Mouse (Mus musculus) cerebellum, postnatal 10 days (tissue): ENCODE measurements at regions not wholly inside any gene's neighbourhood (a gene's known extent, or its start where the extent isn't known, plus 50 kb on each side); places are given as distances from the start of the nearest gene placed in this dataset.
A peak's percentile ranks its signal among the peaks of the same experiment; 100 is the strongest.

Experiments
- DNase-seq, 2 experiments: peaks; one replicate each; pipeline ENCODE4 v3.0.0; 2021; ENCODE audit warnings: mixed read lengths in 2 of 2

GRCm38 (mm10) chrX:140164859-140165258, 102.2 kb downstream of the Pih1h3b start:
- no peak for DNase-seq

GRCm38 (mm10) chrX:140165966-140166365, 103.3 kb downstream of the Pih1h3b start:
- no peak for DNase-seq

DNA sequence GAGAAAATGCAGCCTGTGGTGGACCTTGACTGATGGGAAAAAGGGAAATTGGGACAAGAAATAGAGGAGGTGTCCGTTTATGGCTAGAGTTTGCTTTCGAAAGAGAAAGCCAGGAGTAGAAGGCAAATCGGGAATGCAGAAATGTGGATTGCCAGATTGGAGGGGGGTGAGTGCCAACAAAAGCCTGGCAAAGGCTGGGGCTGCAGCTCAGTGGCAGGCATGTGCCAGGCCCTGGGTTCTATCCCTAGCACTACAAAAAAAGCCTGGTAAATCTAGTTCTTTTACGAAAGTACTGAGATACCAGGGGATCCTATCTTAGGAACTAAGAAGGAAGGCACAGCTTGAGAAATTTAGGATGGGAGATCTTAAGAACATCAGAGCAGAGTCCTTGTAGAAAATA, 117.2 kb downstream of the Pih1h3b start:
- peak; percentile 47 to 67 for DNase-seq

DNA sequence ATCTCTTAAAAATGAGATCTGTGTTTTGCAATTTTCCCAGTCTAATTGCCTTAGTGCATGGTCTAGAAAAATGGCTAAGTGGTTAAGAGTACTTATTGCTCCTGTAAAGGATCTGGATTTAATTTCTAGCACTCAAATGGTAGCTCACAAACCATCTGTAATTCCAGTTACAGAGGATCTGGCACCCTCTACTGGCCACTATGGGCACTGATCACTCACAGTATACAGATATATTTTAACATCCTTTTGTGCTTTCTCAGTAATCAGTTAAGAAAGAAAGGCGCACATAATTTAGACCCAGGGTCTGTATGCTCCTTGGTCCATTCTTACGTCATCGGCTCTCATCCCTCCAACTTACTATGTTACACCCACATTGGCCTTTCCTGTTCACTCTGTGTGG, 120.3 kb downstream of the Pih1h3b start:
- peak in 1 of 2 experiments; percentile 5 for DNase-seq

GRCm38 (mm10) chrX:140203676-140204075, 138.4 kb upstream of the Frmpd3 start:
- DNase-seq = no peak

- DNase-seq = no peak
Observed at GRCm38 (mm10) chrX:140208791-140209190, 133.3 kb upstream of the Frmpd3 start.

DNA sequence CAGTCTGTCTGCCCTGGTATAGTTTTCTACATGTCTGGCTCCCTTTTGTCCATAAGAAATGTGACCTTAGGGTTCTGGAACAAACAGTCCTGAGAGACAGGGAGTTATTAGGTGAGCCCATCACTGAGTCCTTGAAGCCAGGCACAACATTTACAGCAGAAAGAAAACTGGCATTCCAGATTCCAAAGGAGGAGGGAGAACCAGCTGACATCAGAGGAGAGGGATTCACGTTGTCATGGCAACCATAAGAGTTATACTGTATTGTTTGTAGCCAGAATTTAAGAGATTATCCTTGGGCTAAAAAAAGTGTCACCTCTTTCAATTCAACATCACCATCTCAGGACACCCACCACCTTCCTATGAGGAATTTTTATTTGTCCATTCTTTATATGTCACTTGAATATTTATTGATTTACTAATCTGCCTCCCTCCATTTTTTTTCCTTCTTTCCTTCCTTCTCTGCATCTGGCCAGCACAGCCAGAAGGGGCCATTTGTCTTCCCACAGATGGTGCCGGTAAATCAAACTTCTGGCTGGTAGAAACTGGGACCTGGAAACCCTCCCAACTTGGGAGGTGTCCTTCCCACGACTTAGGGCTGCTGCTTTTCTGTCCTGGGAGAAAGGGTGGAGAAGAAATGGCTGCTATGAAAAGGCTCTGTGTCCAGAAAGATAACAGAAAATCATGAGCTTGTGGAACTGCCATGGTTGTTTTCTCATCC, 129.3 kb upstream of the Frmpd3 start:
- DNase-seq = peak; percentile 20 to 48

GRCm38 (mm10) chrX:140214198-140214849, 127.7 kb upstream of the Frmpd3 start:
- peak; percentile 70 to 78 for DNase-seq

DNA sequence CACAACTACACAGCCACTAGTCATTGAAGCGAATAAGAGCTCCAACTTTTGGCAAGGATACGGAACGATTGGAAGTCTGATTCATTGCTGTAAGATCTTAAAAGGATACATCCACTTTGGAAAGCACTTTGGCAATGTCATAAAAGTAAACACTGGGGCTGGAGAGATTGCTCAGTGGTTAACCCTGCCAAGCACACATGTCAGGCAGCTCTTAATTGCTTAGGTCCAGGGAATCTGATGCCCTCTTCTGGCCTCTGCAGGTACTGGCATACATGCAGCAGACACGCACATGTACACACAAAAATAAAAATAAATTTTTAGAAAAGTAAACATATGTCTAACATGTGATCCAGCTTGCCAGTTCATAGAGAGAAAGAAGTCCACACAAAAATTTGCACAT, 86.3 kb upstream of the Frmpd3 start:
- DNase-seq = peak; percentile 42 to 50

- DNase-seq = peak; percentile 57 to 64
Observed at GRCm38 (mm10) chrX:140269742-140270457, 72.2 kb upstream of the Frmpd3 start.

- DNase-seq = peak in 1 of 2 experiments; percentile 50
Observed at GRCm38 (mm10) chrX:140277327-140277947, 64.6 kb upstream of the Frmpd3 start.

- peak; percentile 37 to 40 for DNase-seq
Observed at GRCm38 (mm10) chrX:140277978-140278729, 63.9 kb upstream of the Frmpd3 start.

DNA sequence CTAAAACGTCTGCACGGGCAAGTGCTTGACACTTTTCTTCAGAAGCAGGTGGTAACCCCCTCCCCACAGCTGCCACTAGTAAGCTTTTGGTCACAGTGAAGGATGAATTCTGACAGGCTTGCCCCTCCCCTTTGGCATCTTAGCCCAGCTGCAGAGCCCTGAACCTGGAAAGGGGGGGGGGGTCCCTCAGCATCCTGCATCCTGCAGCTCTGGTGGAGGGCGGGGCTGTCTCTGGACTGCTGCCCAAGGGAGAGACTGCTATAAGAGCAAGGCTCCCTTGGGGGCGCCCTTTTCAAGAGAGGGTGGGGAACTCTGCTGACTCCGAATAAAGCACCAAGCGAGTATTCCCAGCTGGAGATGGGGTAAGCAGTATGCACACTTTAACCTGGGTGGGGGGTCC, 62.8 kb upstream of the Frmpd3 start:
- DNase-seq = peak; percentile 76 to 77

- DNase-seq = peak; percentile 41 to 42
Observed at GRCm38 (mm10) chrX:140280016-140280415, 62.0 kb upstream of the Frmpd3 start.
